Mouse (Mus musculus) C2C12 (cell line): Measurements from ENCODE around the gene Kcnh2. TPM values are rescaled to one million over a fixed set of nuclear protein-coding genes. Genes with fewer than 3 reads are reported as not detected.

Experiments
- H3K27me3 ChIP-seq: one replicate; pipeline ENCODE4 v1.6.1; 2011; ENCODE audit not compliant: control insufficient read depth, insufficient read depth, insufficient read length
- H3K36me3 ChIP-seq: one replicate; pipeline ENCODE4 v1.6.1; 2011; ENCODE audit not compliant: control insufficient read depth, insufficient read depth
- H3K4me3 ChIP-seq: one replicate; pipeline ENCODE4 v1.5.1; 2011; ENCODE audit warnings: mild to moderate bottlenecking, control low read depth; ENCODE audit not compliant: poor library complexity, insufficient read depth, severe bottlenecking
- H3K79me2 ChIP-seq: one replicate; pipeline ENCODE4 v1.6.1; 2011; ENCODE audit not compliant: control insufficient read depth, insufficient read depth
- H3K79me3 ChIP-seq: one replicate; pipeline ENCODE4 v1.6.1; 2011; ENCODE audit warnings: low read depth, control low read depth
- H3ac ChIP-seq: one replicate; pipeline ENCODE3; 2011; ENCODE audit warnings: low read depth; ENCODE audit not compliant: control insufficient read depth, insufficient read length
- CEBPB ChIP-seq: IDR thresholded peaks from one replicate; pipeline ENCODE4 v1.6.1; 2011; ENCODE audit warnings: low read depth, mild to moderate bottlenecking, control low read depth, moderate library complexity
- CTCF ChIP-seq: IDR thresholded peaks from one replicate; pipeline ENCODE4 v1.5.1; 2011; ENCODE audit not compliant: control insufficient read depth, insufficient read depth, insufficient read length
- FOSL1 ChIP-seq: IDR thresholded peaks from one replicate; pipeline ENCODE4 v1.8.0; 2011; ENCODE audit warnings: mild to moderate bottlenecking, low read length; ENCODE audit not compliant: poor library complexity, insufficient read depth, severe bottlenecking
- MAX ChIP-seq: IDR thresholded peaks from one replicate; pipeline ENCODE4 v1.6.1; 2011; ENCODE audit warnings: mild to moderate bottlenecking, control low read depth
- MYOD1 ChIP-seq: IDR thresholded peaks from one replicate; pipeline ENCODE4 v1.6.1; 2011; ENCODE audit warnings: low read depth; ENCODE audit not compliant: control insufficient read depth, insufficient read length
- MYOG ChIP-seq: IDR thresholded peaks from one replicate; pipeline ENCODE4 v1.6.1; 2011; ENCODE audit not compliant: control insufficient read depth, insufficient read length; ENCODE audit errors: extremely low read depth
- USF1 ChIP-seq: IDR thresholded peaks from one replicate; pipeline ENCODE4 v1.6.1; 2011; ENCODE audit warnings: low read depth, mild to moderate bottlenecking, control low read depth, moderate library complexity
- polyA plus RNA-seq: library from polyadenylated mRNA; unstranded; fragments of >200 nt; fragmentation: generic; extraction: Trizol; gene quantifications from one replicate; pipeline ENCODE4 v1.2.1, GENCODE M21; 2012; ENCODE audit warnings: missing spikeins

Gene Kcnh2
- polyA plus RNA-seq, 1 experiment = 3.1 TPM

DNA sequence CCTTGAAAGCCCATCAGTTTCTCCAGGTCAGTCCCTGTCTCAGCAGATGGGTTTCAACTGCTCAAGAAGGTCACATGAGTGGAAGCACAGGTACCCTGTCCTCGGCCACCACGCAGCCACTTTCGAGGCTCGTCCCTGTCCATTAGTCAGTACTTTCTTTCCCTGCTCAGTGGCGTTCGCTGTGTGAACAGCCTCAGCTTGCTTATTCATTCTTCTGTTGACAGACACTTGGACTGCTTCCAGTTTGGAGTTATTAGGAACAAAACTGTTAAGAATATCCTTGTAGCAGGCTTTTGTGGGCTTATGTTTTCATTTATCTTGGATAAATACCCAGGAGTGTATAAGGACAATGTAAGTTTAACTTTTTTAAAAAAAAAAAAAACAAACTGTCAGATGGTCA is 22.8 kb upstream of the Kcnh2 start:
- Histone ChIP-seq H3K4me3 (no peak overlapping the region), H3ac (no peak overlapping the region), H3K79me2 (no peaks in the 10 kb centered on the region), H3K36me3 (no peaks in the 10 kb centered on the region), H3K27me3 (peaks cover 27% of the 10 kb centered on the region), H3K79me3 (no peaks in the 10 kb centered on the region)
- no peak for TF ChIP-seq MYOD1

- Histone ChIP-seq H3ac (no peak overlapping the region), H3K79me3 (no peaks in the 10 kb centered on the region), H3K79me2 (no peaks in the 10 kb centered on the region), H3K36me3 (no peaks in the 10 kb centered on the region), H3K4me3 (no peak overlapping the region), H3K27me3 (peaks cover 26% of the 10 kb centered on the region)
- TF ChIP-seq FOSL1 (no peak), MYOD1 (no peak), CTCF (no peak), CEBPB (no peak), MAX (no peak), USF1 (no peak), MYOG (no peak)
Observed at GRCm38 (mm10) chr5:24373807-24374206, 22.4 kb upstream of the Kcnh2 start.

DNA sequence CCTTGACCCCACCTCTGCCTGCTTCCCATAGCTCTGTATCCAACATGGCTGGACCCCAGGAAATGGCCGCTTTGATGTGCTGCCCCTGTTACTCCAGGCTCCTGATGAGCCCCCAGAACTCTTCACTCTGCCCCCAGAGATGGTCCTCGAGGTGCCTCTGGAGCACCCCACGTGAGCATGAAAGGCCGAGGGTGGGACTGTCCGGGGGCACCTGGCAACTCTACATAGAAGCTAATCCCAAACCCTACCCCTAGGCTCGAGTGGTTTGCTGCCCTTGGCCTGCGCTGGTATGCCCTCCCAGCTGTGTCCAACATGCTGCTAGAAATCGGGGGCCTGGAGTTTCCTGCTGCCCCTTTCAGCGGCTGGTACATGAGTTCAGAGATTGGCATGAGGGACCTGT is 18.4 kb upstream of the Kcnh2 start:
- Histone ChIP-seq H3K27me3 (peaks cover 19% of the 10 kb centered on the region), H3K4me3 (no peak overlapping the region), H3ac (no peak overlapping the region), H3K36me3 (no peaks in the 10 kb centered on the region), H3K79me2 (no peaks in the 10 kb centered on the region), H3K79me3 (no peaks in the 10 kb centered on the region)
- TF ChIP-seq USF1 = no peak
- TF ChIP-seq FOSL1 = no peak
- TF ChIP-seq MYOG = no peak
- no peak for TF ChIP-seq CTCF
- TF ChIP-seq CEBPB = no peak
- TF ChIP-seq MAX = no peak
- no peak for TF ChIP-seq MYOD1

- Histone ChIP-seq H3K36me3 (no peaks in the 10 kb centered on the region), H3K4me3 (no peak overlapping the region), H3K79me2 (no peaks in the 10 kb centered on the region), H3K79me3 (no peaks in the 10 kb centered on the region), H3ac (no peak overlapping the region), H3K27me3 (peaks cover 24% of the 10 kb centered on the region)
- TF ChIP-seq MYOG = no peak
- TF ChIP-seq CEBPB = no peak
- TF ChIP-seq USF1 = no peak
- TF ChIP-seq CTCF = no peak
- no peak for TF ChIP-seq FOSL1
Observed at GRCm38 (mm10) chr5:24366426-24366825, 15.0 kb upstream of the Kcnh2 start.

- no peaks in the 10 kb centered on the region for H3K36me3 ChIP-seq
- H3ac ChIP-seq = no peak overlapping the region
- peaks cover 20% of the 10 kb centered on the region for H3K27me3 ChIP-seq
- H3K79me3 ChIP-seq = no peaks in the 10 kb centered on the region
- H3K79me2 ChIP-seq = no peaks in the 10 kb centered on the region
- TF ChIP-seq USF1 (no peak), FOSL1 (no peak), CEBPB (no peak), CTCF (no peak), MAX (no peak), MYOD1 (no peak), MYOG (no peak)
- no peak overlapping the region for H3K4me3 ChIP-seq
Observed at GRCm38 (mm10) chr5:24365528-24365927, 14.1 kb upstream of the Kcnh2 start.

GRCm38 (mm10) chr5:24364963-24365362 is 13.6 kb upstream of the Kcnh2 start:
- Histone ChIP-seq H3K27me3 (peaks cover 20% of the 10 kb centered on the region), H3K36me3 (no peaks in the 10 kb centered on the region), H3K4me3 (no peak overlapping the region), H3K79me2 (no peaks in the 10 kb centered on the region), H3K79me3 (no peaks in the 10 kb centered on the region), H3ac (no peak overlapping the region)
- no peak for TF ChIP-seq FOSL1
- TF ChIP-seq MYOD1 = no peak
- no peak for TF ChIP-seq CEBPB
- TF ChIP-seq MAX = no peak
- no peak for TF ChIP-seq USF1
- no peak for TF ChIP-seq CTCF
- TF ChIP-seq MYOG = no peak
